Comparison of ENCODE assay signal across 19 mouse cellular contexts in the genomic region with DNA sequence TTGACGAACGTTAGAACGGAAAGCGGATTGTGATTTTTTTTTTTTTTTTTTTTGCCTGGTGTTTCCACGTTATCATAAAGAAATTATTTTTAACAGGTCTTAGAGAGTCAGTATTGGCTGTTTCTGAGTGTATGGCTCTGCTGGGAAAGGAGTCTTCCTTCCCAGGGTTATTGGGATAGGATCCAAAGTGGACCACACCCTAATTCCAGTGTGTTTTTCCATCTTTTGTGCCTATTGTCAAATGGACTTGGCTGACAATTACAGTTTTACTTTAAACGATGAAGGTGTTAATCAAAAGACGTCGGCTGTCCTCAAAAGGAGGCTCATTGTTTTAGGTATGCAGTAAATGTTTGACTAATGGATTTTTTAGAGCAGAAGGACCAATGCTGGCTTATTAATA. TPM values are rescaled to one million over a fixed set of nuclear protein-coding genes. Genes with fewer than 3 reads are reported as not detected.
A peak's percentile ranks its signal among the peaks of the same experiment; 100 is the strongest.
DNase-seq lines count a peak whose midpoint lies in the region; ATAC-seq and TF ChIP-seq lines count a peak whose summit lies in the region.
"Had no signal": no experiment of that assay in that cellular context is flagged by ENCODE, and none has a peak within 500 bp of the region (broad histone marks: within the 10 kb centered on the region; RNA-seq: fewer than 3 reads in every experiment).

No protein-coding gene starts in this region.

- 0 out of 2 replicates have a peak overlapping the region, but pooled peaks have one; percentile 10 for H3K4me2 ChIP-seq in forebrain, postnatal 0 days (ENCODE audit: low read depth)
- H3K4me2 ChIP-seq in forebrain, embryonic 15.5 days (replicated peaks) = no peak overlapping the region
- H3K4me2 ChIP-seq in midbrain, embryonic 16.5 days (ENCODE audit: low read length) = peak overlapping the region; percentile 69
- H3K4me2 ChIP-seq: embryonic facial prominence, embryonic 13.5 days; stomach, embryonic 15.5 days had no signal

- 33% methylated on average over 8 of the region's 8 CpGs for WGBS in forebrain, postnatal 0 days
- WGBS in forebrain, embryonic 15.5 days = 41% methylated on average over 8 of the region's 8 CpGs
- 42% methylated on average over 8 of the region's 8 CpGs for WGBS in midbrain, embryonic 16.5 days

- ATAC-seq in forebrain, postnatal 0 days = no peak
- no peak for ATAC-seq in forebrain, embryonic 15.5 days (replicated peaks)
- ATAC-seq in midbrain, embryonic 16.5 days = no peak
- ATAC-seq: liver, postnatal 0 days had no signal

- no peak overlapping the region; the same call in 1 of the 2 replicates for H3K4me3 ChIP-seq in forebrain, postnatal 0 days (ENCODE audit: low read depth, low read length)
- no peak overlapping the region for H3K4me3 ChIP-seq in forebrain, embryonic 15.5 days
- peak overlapping the region; percentile 36 for H3K4me3 ChIP-seq in midbrain, embryonic 16.5 days (ENCODE audit: low read depth, low read length)
- H3K4me3 ChIP-seq: embryonic facial prominence, embryonic 13.5 days; limb, embryonic 10.5 days; stomach, embryonic 15.5 days had no signal

- H3K9me3 ChIP-seq in forebrain, postnatal 0 days (ENCODE audit: low read length) = no peaks in the 10 kb centered on the region
- no peaks in the 10 kb centered on the region for H3K9me3 ChIP-seq in forebrain, embryonic 15.5 days
- H3K9me3 ChIP-seq in midbrain, embryonic 16.5 days (replicated peaks; ENCODE audit: control insufficient read depth, low read length, poor library complexity, severe bottlenecking) = no peaks in the 10 kb centered on the region
- H3K9me3 ChIP-seq: embryonic facial prominence, embryonic 13.5 days; limb, embryonic 10.5 days; stomach, embryonic 15.5 days had no signal

- intact Hi-C loops in heart, postnatal 10 days (cut with DNase I) = loop anchor here (5.0 kb wide), 2 partner anchors 64 to 79 kb away; no protein-coding TSS in a partner anchor
- intact Hi-C loops in heart, postnatal 14 days (cut with DNase I) = loop anchor here (5.0 kb wide), 1 partner anchor 79 kb away; no protein-coding TSS in a partner anchor

- no peak for DNase-seq in forebrain, postnatal 0 days
- peak; percentile 30 to 40 for DNase-seq in heart, postnatal 10 days
- DNase-seq in heart, postnatal 14 days = no peak
- peak; percentile 24 for DNase-seq in lung, postnatal 10 days
- DNase-seq in lung, postnatal 14 days = no peak
- DNase-seq: adrenal gland, postnatal 14 days; cerebellum, adult 11-12 months; cerebellum, postnatal 14 days; kidney, adult 11 months; kidney, postnatal 4 days; layer of hippocampus, adult 9-11 months; liver, postnatal 0 days; lung, postnatal 4 days had no signal

- peak overlapping the region; percentile 75 for H3K27ac ChIP-seq in forebrain, postnatal 0 days (ENCODE audit: low read depth, low read length)
- H3K27ac ChIP-seq in forebrain, embryonic 15.5 days (replicated peaks) = no peak overlapping the region
- H3K27ac ChIP-seq in midbrain, embryonic 16.5 days (ENCODE audit: low read length) = peak overlapping the region; percentile 89
- H3K27ac ChIP-seq: embryonic facial prominence, embryonic 13.5 days; limb, embryonic 10.5 days; stomach, embryonic 15.5 days had no signal

- H3K9ac ChIP-seq in forebrain, postnatal 0 days = no peak overlapping the region
- H3K9ac ChIP-seq in forebrain, embryonic 15.5 days (replicated peaks) = no peak overlapping the region
- peak overlapping the region; percentile 62; the same call in 1 of the 2 replicates for H3K9ac ChIP-seq in midbrain, embryonic 16.5 days (ENCODE audit: low read depth, low read length)
- H3K9ac ChIP-seq: embryonic facial prominence, embryonic 13.5 days; liver, postnatal 0 days; stomach, embryonic 15.5 days had no signal

- no peaks in the 10 kb centered on the region for H3K27me3 ChIP-seq in forebrain, postnatal 0 days (ENCODE audit: insufficient read depth, low read length)
- H3K27me3 ChIP-seq in forebrain, embryonic 15.5 days = no peaks in the 10 kb centered on the region
- no peaks in the 10 kb centered on the region for H3K27me3 ChIP-seq in midbrain, embryonic 16.5 days (ENCODE audit: control insufficient read depth, insufficient read depth, low read depth, low read length)
- H3K27me3 ChIP-seq: CH12.LX; embryonic facial prominence, embryonic 13.5 days; stomach, embryonic 15.5 days had no signal

- no peak for TF ChIP-seq CTCF in forebrain, postnatal 0 days (IDR thresholded peaks at IDR 0.05; ENCODE audit: low read depth)

- H3K4me1 ChIP-seq in forebrain, postnatal 0 days (ENCODE audit: insufficient read depth) = peaks cover 10% of the 10 kb centered on the region
- H3K4me1 ChIP-seq in forebrain, embryonic 15.5 days = peaks cover 21% of the 10 kb centered on the region
- H3K4me1 ChIP-seq in midbrain, embryonic 16.5 days (ENCODE audit: control insufficient read depth, insufficient read depth, low read length) = peaks cover 27% of the 10 kb centered on the region

- H3K36me3 ChIP-seq in forebrain, postnatal 0 days (ENCODE audit: insufficient read depth) = no peaks in the 10 kb centered on the region
- H3K36me3 ChIP-seq in forebrain, embryonic 15.5 days = no peaks in the 10 kb centered on the region
- no peaks in the 10 kb centered on the region for H3K36me3 ChIP-seq in midbrain, embryonic 16.5 days (ENCODE audit: control insufficient read depth, insufficient read depth, low read length)
- H3K36me3 ChIP-seq: embryonic facial prominence, embryonic 13.5 days; limb, embryonic 10.5 days; stomach, embryonic 15.5 days had no signal

RNA-seq across cellular contexts. Expression of a gene that starts 1.8 kb away (rescaled TPM):
- 839 and 1,100 TPM in 2 replicates for total RNA-seq in forebrain, postnatal 0 days (2014; rRNA removed)
- polyA plus RNA-seq in forebrain, postnatal 0 days (2015; fragmentation: Nextera tagmentation; extraction: Ambion mirVana) = 368 and 388 TPM in 2 replicates
- 615 and 648 TPM in 2 replicates for polyA plus RNA-seq in forebrain, embryonic 15.5 days (2015; fragmentation: Nextera tagmentation; extraction: Ambion mirVana)
- 100 to 1,000 TPM; 624 to 701 TPM for total RNA-seq in heart, postnatal 10 days (2021)
- 100 to 1,000 TPM; 541 to 546 TPM for total RNA-seq in heart, postnatal 14 days (2021)
- 483 and 527 TPM in 2 replicates for polyA plus RNA-seq in midbrain, embryonic 16.5 days (2015; fragmentation: Nextera tagmentation; extraction: Ambion mirVana)

Comparison
In these comparisons a context has a peak if more than half of its experiments do, and no peak if none do; other contexts are left out.
1. DNase-seq: peak in heart, postnatal 10 days (2 of 2) and lung, postnatal 10 days (single experiment); none in forebrain, postnatal 0 days (single experiment), heart, postnatal 14 days (0 of 2) and lung, postnatal 14 days (single experiment).